Mouse (Mus musculus) CH12.LX (cell line): ENCODE data around the gene Nde1. TPM values are rescaled to one million over a fixed set of nuclear protein-coding genes. Genes with fewer than 3 reads are reported as not detected.

Experiments
- DNase-seq: peaks from one replicate; pipeline ENCODE4 v3.0.0-alpha.2; 2013; ENCODE audit errors: extremely low read depth
- H3K27ac ChIP-seq: 2 replicates; pipeline ENCODE4 v1.5.1; 2012; ENCODE audit warnings: low read depth, mild to moderate bottlenecking, control low read depth, moderate library complexity; ENCODE audit not compliant: insufficient read depth
- H3K27me3 ChIP-seq: replicated peaks from 2 replicates; pipeline ENCODE3; 2012; ENCODE audit warnings: inconsistent platforms
- H3K36me3 ChIP-seq, 2 experiments: replicated peaks in 1 of 2; 2 replicates each; pipeline versions ENCODE3 to v1.6.1; 2012; ENCODE audit warnings: inconsistent platforms in 1 of 2, low read length in 1 of 2, mild to moderate bottlenecking in 1 of 2, mixed read lengths in 1 of 2, moderate library complexity in 1 of 2; ENCODE audit not compliant: control insufficient read depth in 1 of 2, insufficient read depth in 1 of 2
- H3K4me1 ChIP-seq, 2 experiments: 2 replicates each; pipeline ENCODE4 v1.6.1; 2012; ENCODE audit warnings: inconsistent platforms in 1 of 2, moderate library complexity in 1 of 2; ENCODE audit not compliant: insufficient read depth in 2 of 2, control insufficient read depth in 1 of 2
- H3K4me2 ChIP-seq: 2 replicates; pipeline ENCODE4 v1.6.1; 2012; ENCODE audit warnings: low read depth, mild to moderate bottlenecking, control low read depth; ENCODE audit not compliant: poor library complexity, insufficient read depth, severe bottlenecking
- H3K4me3 ChIP-seq, 3 experiments: fragments of 150-350 bp in 1 of 3; sonication (generic) in 1 of 3; replicated peaks in 1 of 3; 2 replicates each; pipeline versions ENCODE3 to v1.5.1; 2011 to 2012; ENCODE audit warnings: low read depth in 2 of 3, low read length in 2 of 3, mild to moderate bottlenecking in 2 of 3, moderate library complexity in 2 of 3, control low read depth in 1 of 3, improper control_type of control experiment in 1 of 3, inconsistent platforms in 1 of 3, mixed read lengths in 1 of 3; ENCODE audit not compliant: poor library complexity in 1 of 3
- H3K79me2 ChIP-seq: replicated peaks from 2 replicates; pipeline ENCODE4 v1.6.1; 2012; ENCODE audit warnings: mild to moderate bottlenecking, moderate library complexity; ENCODE audit not compliant: control insufficient read depth, poor library complexity, insufficient read depth, severe bottlenecking; ENCODE audit errors: extremely low read depth
- H3K9ac ChIP-seq: 2 replicates; pipeline ENCODE4 v1.6.1; 2012; ENCODE audit warnings: low read depth, mild to moderate bottlenecking, control low read depth, moderate library complexity; ENCODE audit not compliant: insufficient read depth
- H3K9me3 ChIP-seq: replicated peaks from 2 replicates; pipeline ENCODE3; 2012; ENCODE audit warnings: low read length, inconsistent platforms, mixed read lengths
- BHLHE40 ChIP-seq: IDR thresholded peaks from 2 replicates; pipeline ENCODE4 v1.6.1; 2011; ENCODE audit warnings: mild to moderate bottlenecking, low read depth, low read length, improper control_type of control experiment
- CHD1 ChIP-seq: IDR thresholded peaks from 2 replicates; pipeline ENCODE4 v1.6.1; 2012; ENCODE audit warnings: low read depth, low read length, improper control_type of control experiment, inconsistent platforms
- CHD2 ChIP-seq: IDR thresholded peaks from 2 replicates; pipeline ENCODE4 v1.6.1; 2011; ENCODE audit warnings: low read length, improper control_type of control experiment
- CTCF ChIP-seq, 2 experiments: IDR thresholded peaks in 1 of 2; conservative IDR thresholded peaks in 1 of 2; 2 replicates each; pipeline ENCODE4 v1.5.1; 2011 to 2012; ENCODE audit warnings: low read depth in 2 of 2, low read length in 2 of 2, improper control_type of control experiment in 1 of 2, inconsistent platforms in 1 of 2, mild to moderate bottlenecking in 1 of 2, moderate library complexity in 1 of 2
- E2F4 ChIP-seq: IDR thresholded peaks from 2 replicates; pipeline ENCODE4 v1.6.1; 2011; ENCODE audit warnings: low read depth, low read length, improper control_type of control experiment; ENCODE audit not compliant: insufficient replicate concordance
- ELF1 ChIP-seq: IDR thresholded peaks from 2 replicates; pipeline ENCODE4 v1.6.1; 2014; ENCODE audit warnings: low read depth, mild to moderate bottlenecking, inconsistent platforms, low read length, improper control_type of control experiment
- EP300 ChIP-seq: IDR thresholded peaks from 2 replicates; pipeline ENCODE4 v1.6.1; 2011; ENCODE audit warnings: low read length, improper control_type of control experiment
- GABPA ChIP-seq: IDR thresholded peaks from 2 replicates; pipeline ENCODE4 v1.6.1; 2012; ENCODE audit warnings: low read depth, low read length, improper control_type of control experiment, inconsistent platforms; ENCODE audit not compliant: insufficient replicate concordance
- HCFC1 ChIP-seq: IDR thresholded peaks from 2 replicates; pipeline ENCODE4 v1.6.1; 2012; ENCODE audit warnings: low read depth, mild to moderate bottlenecking, inconsistent platforms, low read length, improper control_type of control experiment
- IRF4 ChIP-seq: IDR thresholded peaks from 2 replicates; pipeline ENCODE4 v1.6.1; 2014; ENCODE audit warnings: low read depth, mild to moderate bottlenecking, inconsistent platforms, low read length, improper control_type of control experiment
- JUND ChIP-seq: conservative IDR thresholded peaks from 2 replicates; pipeline ENCODE4 v1.6.1; 2011; ENCODE audit warnings: low read depth, low read length, improper control_type of control experiment
- KAT2A ChIP-seq: IDR thresholded peaks from 2 replicates; pipeline ENCODE4 v1.6.1; 2012; ENCODE audit warnings: low read length, improper control_type of control experiment, inconsistent platforms; ENCODE audit not compliant: insufficient replicate concordance
- MAFK ChIP-seq: IDR thresholded peaks from 2 replicates; pipeline ENCODE4 v1.6.1; 2011; ENCODE audit warnings: low read length, improper control_type of control experiment; ENCODE audit not compliant: insufficient replicate concordance
- MEF2A ChIP-seq: IDR thresholded peaks from 2 replicates; pipeline ENCODE4 v1.6.1; 2014; ENCODE audit warnings: low read depth, mild to moderate bottlenecking, inconsistent platforms, low read length, improper control_type of control experiment, borderline replicate concordance
- MXI1 ChIP-seq: IDR thresholded peaks from 2 replicates; pipeline ENCODE4 v1.6.1; 2011; ENCODE audit warnings: mild to moderate bottlenecking, low read depth, low read length, improper control_type of control experiment
- MYC ChIP-seq: IDR thresholded peaks from 2 replicates; pipeline ENCODE4 v1.6.1; 2011; ENCODE audit warnings: low read depth, mild to moderate bottlenecking, improper control_type of control experiment, low read length
- NELFE ChIP-seq: IDR thresholded peaks from 2 replicates; pipeline ENCODE4 v1.6.1; 2011; ENCODE audit warnings: low read depth, low read length, improper control_type of control experiment
- NRF1 ChIP-seq: IDR thresholded peaks from 2 replicates; pipeline ENCODE4 v1.6.1; 2014; ENCODE audit warnings: low read depth, mild to moderate bottlenecking, inconsistent platforms, low read length, improper control_type of control experiment, moderate library complexity
- POLR2A ChIP-seq: IDR thresholded peaks from 2 replicates; pipeline ENCODE4 v1.6.1; 2011; ENCODE audit warnings: low read depth, mild to moderate bottlenecking, improper control_type of control experiment, low read length
- RAD21 ChIP-seq: IDR thresholded peaks from 2 replicates; pipeline ENCODE4 v1.6.1; 2011; ENCODE audit warnings: low read depth, mild to moderate bottlenecking, low read length, improper control_type of control experiment, moderate library complexity
- RCOR1 ChIP-seq: conservative IDR thresholded peaks from 2 replicates; pipeline ENCODE4 v1.6.1; 2012; ENCODE audit warnings: low read depth, mild to moderate bottlenecking, inconsistent platforms, low read length, improper control_type of control experiment
- SMC3 ChIP-seq: IDR thresholded peaks from 2 replicates; pipeline ENCODE4 v1.6.1; 2011; ENCODE audit warnings: low read depth, low read length, improper control_type of control experiment
- TCF12 ChIP-seq: IDR thresholded peaks from 2 replicates; pipeline ENCODE4 v1.6.1; 2014; ENCODE audit warnings: low read depth, mild to moderate bottlenecking, inconsistent platforms, low read length, improper control_type of control experiment
- USF1 ChIP-seq: IDR thresholded peaks from 2 replicates; pipeline ENCODE4 v1.6.1; 2014; ENCODE audit warnings: low read depth, mild to moderate bottlenecking, inconsistent platforms, low read length, improper control_type of control experiment
- ZC3H11A ChIP-seq: IDR thresholded peaks from 2 replicates; pipeline ENCODE4 v1.6.1; 2012; ENCODE audit warnings: low read depth, mild to moderate bottlenecking, inconsistent platforms, low read length, improper control_type of control experiment
- ZMIZ1 ChIP-seq: IDR thresholded peaks from 2 replicates; pipeline ENCODE4 v1.6.1; 2012; ENCODE audit warnings: low read depth, mild to moderate bottlenecking, inconsistent platforms, low read length, improper control_type of control experiment
- ZNF384 ChIP-seq: IDR thresholded peaks from 2 replicates; pipeline ENCODE4 v1.6.1; 2012; ENCODE audit warnings: low read depth, low read length, improper control_type of control experiment, inconsistent platforms
- dilution Hi-C: fragments of 300-500 bp; cut with MboI; formaldehyde crosslinking; loops from 2 replicates; pipeline ENCODE4 v1.14.3; 2020; ENCODE audit warnings: low sequenced_read_pairs; ENCODE audit not compliant: extremely low pct_unique_long_range_greater_than_20kb, extremely low pct_ligation_motif_present
- in situ Hi-C: fragments of 300-500 bp; cut with MboI; formaldehyde crosslinking; loops from 3 replicates; pipeline ENCODE4 v1.14.3; 2019; ENCODE audit warnings: low sequenced_read_pairs, low pct_ligation_motif_present, low pct_unique_long_range_greater_than_20kb, mixed read lengths
- polyA plus RNA-seq: library from polyadenylated mRNA; unstranded; fragments of >175 nt; gene quantifications from 2 replicates; pipeline ENCODE4 v1.2.1, GENCODE M21; 2012; ENCODE audit warnings: low read depth; ENCODE audit not compliant: insufficient read length
- total RNA-seq, 2 experiments: library from RNA; depleted of rRNA; stranded (reverse); fragments of 300-350 nt in 1 of 2; fragments of >200 nt in 1 of 2; gene quantifications; 2 replicates each; pipeline ENCODE4 v1.2.3; 2012 to 2014

Gene Nde1
- total and polyA plus RNA-seq, 3 experiments, result 62.1 to 104 (median 65.0) TPM

DNA sequence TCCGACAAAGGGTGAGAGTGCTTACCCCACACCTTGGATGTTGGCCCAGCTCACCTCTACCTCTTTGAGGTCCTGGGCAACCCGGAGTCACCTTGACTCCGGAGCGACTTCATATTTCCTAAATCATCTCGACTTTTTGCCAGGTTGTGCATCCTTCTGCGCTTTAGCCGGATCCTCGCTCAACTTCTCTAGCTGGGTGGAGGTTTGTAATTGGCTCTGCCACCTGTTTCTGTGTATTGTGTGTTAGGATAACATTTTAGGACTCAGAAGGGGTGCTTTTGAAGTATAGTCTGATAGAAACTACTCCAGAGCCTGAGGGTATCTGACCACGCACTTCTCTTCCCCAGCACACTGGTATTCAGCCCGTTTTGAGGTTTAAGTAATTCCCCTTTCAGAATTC lies 656 bp downstream of the Nde1 start:
- H3K4me2 ChIP-seq, result peak overlapping the region; percentile 93
- H3K27ac ChIP-seq, result no peak overlapping the region
- peaks cover 7 to 30% of the 10 kb centered on the region in 2 experiments for H3K36me3 ChIP-seq
- H3K79me2 ChIP-seq, result peaks cover 46% of the 10 kb centered on the region
- no peaks in the 10 kb centered on the region for H3K27me3 ChIP-seq
- in situ Hi-C loops (no loop called here), dilution Hi-C loops (no loop called here)
- TF ChIP-seq CHD1 (peak; percentile 37; the same call in 1 of the 2 replicates), EP300 (no peak)
- no peaks in the 10 kb centered on the region for H3K9me3 ChIP-seq
- peak overlapping the region; percentile 65 for H3K9ac ChIP-seq
- peaks cover 0 to 42% of the 10 kb centered on the region in 2 experiments; a peak in 3 of 4 replicates for H3K4me1 ChIP-seq
- peak overlapping the region; percentile 66 to 93 (median 80) for H3K4me3 ChIP-seq
- DNase-seq, result peak; percentile 27

DNA sequence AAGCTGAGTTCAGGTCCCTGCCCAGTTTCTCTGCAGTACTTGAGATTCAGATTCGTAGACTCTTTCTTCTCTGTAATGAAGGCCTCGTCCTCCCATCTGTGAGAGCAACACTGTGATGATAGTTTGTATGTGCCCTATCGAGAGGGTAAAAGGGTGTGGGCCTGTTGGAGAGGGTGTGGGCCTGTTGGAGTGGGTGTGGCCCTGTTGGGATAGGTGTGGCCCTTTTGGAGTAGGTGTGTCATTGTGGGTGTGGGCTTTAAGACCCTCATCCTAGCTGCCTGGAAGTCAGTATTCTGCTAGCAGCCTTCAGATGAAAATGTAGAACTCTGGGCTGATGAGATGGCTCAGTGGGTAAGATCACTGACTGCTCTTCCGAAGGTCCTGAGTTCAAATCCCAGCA lies 3.4 kb downstream of the Nde1 start:
- no peaks in the 10 kb centered on the region for H3K27me3 ChIP-seq
- H3K27ac ChIP-seq, result no peak overlapping the region
- H3K4me3 ChIP-seq, result no peak overlapping the region
- dilution Hi-C loops, result no loop called here
- peaks cover 31 to 57% of the 10 kb centered on the region in 2 experiments for H3K36me3 ChIP-seq
- no peak for TF ChIP-seq NRF1
- TF ChIP-seq NELFE, result no peak
- no peak for TF ChIP-seq GABPA
- TF ChIP-seq E2F4, result no peak
- TF ChIP-seq TCF12, result no peak
- no peak for TF ChIP-seq ZMIZ1
- no peak for TF ChIP-seq RAD21
- TF ChIP-seq CHD2, result no peak
- TF ChIP-seq ZC3H11A, result no peak
- TF ChIP-seq USF1, result no peak
- TF ChIP-seq IRF4, result no peak
- no peak for TF ChIP-seq MYC
- no peak for TF ChIP-seq ELF1
- TF ChIP-seq, all 38 proteins: peak for 0
- Histone ChIP-seq H3K4me2 (no peak overlapping the region), H3K9me3 (no peaks in the 10 kb centered on the region), H3K79me2 (peaks cover 44% of the 10 kb centered on the region), H3K9ac (no peak overlapping the region), H3K4me1 (peaks cover 0 to 33% of the 10 kb centered on the region in 2 experiments; a peak in 3 of 4 replicates)
- in situ Hi-C loops, result no loop called here
- no peak for DNase-seq

DNA sequence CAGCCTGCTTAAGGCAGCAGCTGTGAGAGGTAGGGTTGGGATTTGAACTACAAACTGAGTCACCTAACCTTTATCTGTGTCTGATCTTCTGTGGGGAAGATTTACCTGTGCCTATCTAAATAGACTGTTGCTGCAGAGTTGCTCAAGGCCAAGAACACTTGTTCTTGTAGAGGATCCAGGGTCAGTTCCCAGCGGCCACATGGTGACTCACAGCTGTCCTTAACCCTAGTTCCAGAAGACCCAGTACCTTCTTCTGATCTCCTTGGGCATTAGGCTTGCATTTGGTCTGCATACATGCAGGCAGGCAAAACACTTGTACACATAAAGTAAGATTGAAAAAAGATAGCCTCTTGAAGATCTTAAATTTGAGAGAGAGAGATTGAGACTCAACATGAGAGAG lies 6.6 kb downstream of the Nde1 start:
- DNase-seq, result no peak
- in situ Hi-C loops, result no loop called here
- no peaks in the 10 kb centered on the region for H3K27me3 ChIP-seq
- no peak overlapping the region for H3K9ac ChIP-seq
- no peak overlapping the region for H3K4me2 ChIP-seq
- peaks cover 0 to 20% of the 10 kb centered on the region in 2 experiments; a peak in 3 of 4 replicates for H3K4me1 ChIP-seq
- dilution Hi-C loops, result no loop called here
- H3K9me3 ChIP-seq, result no peaks in the 10 kb centered on the region
- TF ChIP-seq KAT2A (no peak), SMC3 (no peak), HCFC1 (no peak), RCOR1 (no peak), MXI1 (no peak), JUND (no peak), E2F4 (no peak), CTCF (conservative IDR thresholded peaks at IDR 0.05 in 1 of 2, IDR thresholded peaks at IDR 0.05 in 1 of 2; ENCODE audit: low read depth in 2 of 2, low read length in 2 of 2) (no peak), ZMIZ1 (no peak), POLR2A (no peak), MEF2A (no peak), NELFE (no peak), USF1 (no peak), MAFK (no peak), ZNF384 (no peak), BHLHE40 (no peak)
- H3K79me2 ChIP-seq, result peaks cover 31% of the 10 kb centered on the region
- no peak overlapping the region for H3K27ac ChIP-seq
- peaks cover 56 to 84% of the 10 kb centered on the region in 2 experiments for H3K36me3 ChIP-seq
- H3K4me3 ChIP-seq, result no peak overlapping the region
